Mouse (Mus musculus) ES-E14 (cell line): ENCODE results near the gene Spin1.

Source experiments
- CHD2 ChIP-seq: IDR thresholded peaks from 2 replicates; pipeline ENCODE4 v1.6.1; 2014; ENCODE audit warnings: mild to moderate bottlenecking, low read depth, low read length, inconsistent platforms
- HCFC1 ChIP-seq: IDR thresholded peaks from 2 replicates; pipeline ENCODE4 v1.6.1; 2012; ENCODE audit warnings: low read length, inconsistent platforms, borderline replicate concordance; ENCODE audit not compliant: insufficient read depth
- MAFK ChIP-seq: IDR thresholded peaks from 2 replicates; pipeline ENCODE4 v1.6.1; 2014; ENCODE audit warnings: mild to moderate bottlenecking, low read depth, low read length, inconsistent platforms; ENCODE audit not compliant: insufficient read depth
- ZC3H11A ChIP-seq: IDR thresholded peaks from 2 replicates; pipeline ENCODE4 v1.6.1; 2012; ENCODE audit warnings: low read depth, mild to moderate bottlenecking, inconsistent platforms, low read length, borderline replicate concordance
- ZNF384 ChIP-seq: IDR thresholded peaks from 2 replicates; pipeline ENCODE4 v1.6.1; 2012; ENCODE audit warnings: low read depth, low read length, inconsistent platforms

GRCm38 (mm10) chr13:51103861-51104650, 3.4 kb downstream of the Spin1 start:
- TF ChIP-seq HCFC1 (no peak), MAFK (no peak), ZNF384 (no peak), ZC3H11A (peak; percentile 37; the same call in 1 of the 2 replicates), CHD2 (no peak)
